Mouse (Mus musculus): ENCODE measurements around the gene Mef2a.

Gene Mef2a

GRCm38 (mm10) chr7:67210004-67210833 lies 162.4 kb downstream of the Mef2a start:
- no peak for DNase-seq (ENCODE audit: low read depth)

- no peak for DNase-seq (ENCODE audit: low read depth)
Observed at GRCm38 (mm10) chr7:67208317-67208716, 164.3 kb downstream of the Mef2a start.

GRCm38 (mm10) chr7:67207701-67208100 lies 165.0 kb downstream of the Mef2a start:
- DNase-seq (ENCODE audit: low read depth) = no peak

GRCm38 (mm10) chr7:67206496-67206895 lies 166.2 kb downstream of the Mef2a start:
- DNase-seq (ENCODE audit: low read depth) = no peak

- DNase-seq (ENCODE audit: low read depth) = no peak
Observed at GRCm38 (mm10) chr7:67205734-67206425, 166.8 kb downstream of the Mef2a start.

GRCm38 (mm10) chr7:67203625-67204024 lies 169.0 kb downstream of the Mef2a start:
- no peak for DNase-seq (ENCODE audit: low read depth)

- peak; percentile 30 for DNase-seq (ENCODE audit: low read depth)
Observed at GRCm38 (mm10) chr7:67199412-67199811, 173.2 kb downstream of the Mef2a start.

- DNase-seq (ENCODE audit: low read depth) = no peak
Observed at GRCm38 (mm10) chr7:67183786-67184185, 188.9 kb downstream of the Mef2a start.
